Mouse (Mus musculus) cerebellum, adult (tissue): ENCODE results near the gene Nt5m.

Experiments used
- ATAC-seq: cut with Nextera tagmentation; 2 replicates; pipeline ENCODE4 v1.9.2; 2017; ENCODE audit warnings: mild to moderate bottlenecking, moderate library complexity, mixed read lengths; ENCODE audit not compliant: insufficient number of reproducible peaks, low FRiP score, low TSS enrichment

Gene Nt5m

DNA sequence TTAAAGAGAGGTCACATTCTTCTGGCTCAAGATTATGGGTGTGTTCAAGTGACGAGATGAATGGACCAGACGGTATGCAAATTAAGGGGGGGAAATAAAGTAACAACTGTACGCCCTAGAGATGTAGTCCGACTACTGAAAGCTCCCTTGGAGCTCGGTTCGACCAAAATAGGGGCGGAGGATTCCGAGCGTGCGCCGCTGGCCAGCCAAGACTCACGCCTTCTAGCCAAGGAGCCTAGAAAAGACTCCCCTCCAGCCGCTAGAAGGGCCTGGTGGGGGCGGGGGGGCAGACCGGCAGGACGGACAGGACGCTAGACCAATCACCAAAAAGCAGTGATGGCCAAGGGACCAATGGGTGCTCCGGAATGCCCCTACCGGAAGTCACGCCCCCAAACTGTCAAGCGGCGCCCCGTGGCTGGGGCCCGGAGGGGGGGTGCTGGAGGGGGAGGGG is at the start of gene Nt5m:
Nt5m (plus strand) TSS at position 440 of the 451 bp plus-strand sequence.
- peak; percentile 93 for ATAC-seq

GRCm38 (mm10) chr11:59793390-59793789 is 45.9 kb upstream of the Nt5m start:
- no peak for ATAC-seq

- no peak for ATAC-seq
Measured at GRCm38 (mm10) chr11:59800412-59800811, 38.8 kb upstream of the Nt5m start.

GRCm38 (mm10) chr11:59801881-59802280 is 37.4 kb upstream of the Nt5m start:
- no peak for ATAC-seq

GRCm38 (mm10) chr11:59803516-59803915 is 35.7 kb upstream of the Nt5m start:
- no peak for ATAC-seq

- ATAC-seq = peak; percentile 37; the same call in 1 of the 2 replicates
Measured at GRCm38 (mm10) chr11:59804409-59805110, 34.7 kb upstream of the Nt5m start.

- ATAC-seq = no peak
Measured at GRCm38 (mm10) chr11:59805256-59805655, 34.0 kb upstream of the Nt5m start.

DNA sequence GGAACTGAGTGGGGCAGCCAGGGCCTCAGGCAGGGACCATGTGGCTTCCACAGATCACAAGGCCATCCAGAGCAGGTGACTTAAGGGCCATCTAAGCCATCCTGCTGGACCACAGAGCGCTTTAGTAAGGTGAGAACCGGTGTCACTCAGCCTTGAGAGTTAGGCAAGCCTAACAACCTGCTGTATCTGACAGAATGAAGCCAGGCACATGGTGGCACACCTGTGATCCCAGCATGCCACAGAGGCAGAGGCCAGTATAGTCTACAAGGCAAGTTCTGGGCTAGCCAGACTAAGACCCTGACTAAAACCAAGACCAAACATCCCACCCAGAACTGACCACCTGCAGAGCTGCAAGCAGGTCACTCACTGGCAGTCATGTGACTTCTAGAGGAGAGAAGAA is 33.6 kb upstream of the Nt5m start:
- ATAC-seq = no peak

DNA sequence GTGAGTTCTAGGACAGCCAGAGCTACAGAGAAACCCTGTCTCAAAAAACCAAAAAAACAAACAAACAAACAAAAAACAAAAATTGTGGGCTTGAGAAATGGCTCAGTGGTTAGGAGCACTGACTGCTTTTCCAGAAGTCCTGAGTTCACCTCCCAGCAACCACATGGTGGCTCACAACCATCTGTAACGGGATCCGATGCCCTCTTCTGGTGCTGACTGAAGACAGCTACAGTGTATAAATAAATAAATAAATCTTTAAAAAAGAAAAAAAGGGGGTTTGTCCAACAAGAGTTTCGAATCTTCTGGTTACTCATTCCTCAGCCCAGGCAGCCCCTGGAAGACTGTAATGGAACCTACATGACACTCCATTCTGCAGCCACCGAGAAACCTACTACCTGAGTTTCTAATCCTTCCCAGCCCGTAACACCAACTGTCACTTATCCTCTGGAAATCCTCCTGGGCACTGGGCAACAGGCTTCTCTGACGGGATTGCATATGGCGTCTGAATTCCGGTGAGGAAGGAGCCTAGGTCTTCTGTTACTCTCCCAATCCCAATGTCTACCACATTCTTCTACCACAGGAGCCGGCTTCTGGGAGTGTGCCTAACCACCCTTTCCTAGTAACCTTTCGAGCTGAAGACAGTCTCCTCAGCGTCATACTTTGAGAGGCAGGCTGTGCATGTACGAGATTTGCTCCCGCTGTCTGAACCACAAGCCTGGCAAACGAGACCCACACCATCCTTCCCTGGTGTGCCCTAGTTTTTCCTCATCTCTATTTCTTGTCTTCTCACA is 30.9 kb upstream of the Nt5m start:
- no peak for ATAC-seq

DNA sequence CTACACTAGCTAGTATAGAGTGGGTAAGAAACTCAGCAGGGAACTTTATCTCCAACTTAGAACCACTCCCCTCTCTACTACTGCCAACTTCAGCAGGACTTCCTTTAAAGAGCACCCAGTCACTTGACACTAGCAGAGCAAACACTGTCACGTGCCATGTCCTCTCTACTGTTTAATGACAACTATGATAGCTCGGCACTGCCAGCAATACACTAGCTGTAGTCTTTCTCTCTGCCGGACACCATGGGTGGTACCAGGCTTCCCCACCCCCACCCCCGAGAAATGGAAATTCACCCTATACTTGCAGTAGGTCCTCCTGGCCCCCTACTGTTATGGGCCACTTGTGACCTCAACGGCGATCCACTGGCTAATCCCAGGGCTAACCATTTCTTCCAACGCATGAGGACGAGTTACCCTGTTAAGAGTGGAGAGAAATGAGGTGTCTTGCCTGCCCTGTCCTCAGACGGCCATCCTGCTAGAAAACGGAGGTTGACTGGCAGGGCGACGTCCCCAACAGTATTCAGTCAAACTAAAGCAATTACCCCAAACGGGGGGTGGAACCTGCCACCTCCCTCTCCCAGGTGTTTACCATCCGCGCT is 30.1 kb upstream of the Nt5m start:
- no peak for ATAC-seq

- peak; percentile 80 for ATAC-seq
Measured at GRCm38 (mm10) chr11:59809670-59810474, 29.4 kb upstream of the Nt5m start, which contains the start of gene Flcn. Gene Flcn (minus strand): TSS chr11:59810016.

- ATAC-seq = no peak
Measured at GRCm38 (mm10) chr11:59810480-59811158, 28.6 kb upstream of the Nt5m start.

DNA sequence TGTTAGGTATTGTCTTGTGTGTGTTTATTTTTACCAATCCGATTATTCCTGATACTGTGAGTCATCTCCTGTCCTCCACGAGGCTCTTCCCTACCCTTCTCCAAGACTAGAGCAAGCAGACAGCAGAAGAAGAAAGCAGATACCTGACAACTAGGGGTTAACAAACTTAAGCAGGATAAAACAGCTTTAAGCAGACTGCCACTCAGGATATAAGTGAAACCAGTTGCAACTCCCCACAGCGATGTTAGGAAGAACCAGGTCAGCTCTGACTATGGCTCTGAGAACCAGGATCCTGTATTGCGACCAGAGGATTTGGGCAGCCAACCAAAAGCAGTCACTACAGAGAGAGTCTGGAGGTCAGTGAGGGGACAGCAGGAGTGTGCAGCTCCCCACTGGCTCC is 28.0 kb upstream of the Nt5m start:
- ATAC-seq = no peak

DNA sequence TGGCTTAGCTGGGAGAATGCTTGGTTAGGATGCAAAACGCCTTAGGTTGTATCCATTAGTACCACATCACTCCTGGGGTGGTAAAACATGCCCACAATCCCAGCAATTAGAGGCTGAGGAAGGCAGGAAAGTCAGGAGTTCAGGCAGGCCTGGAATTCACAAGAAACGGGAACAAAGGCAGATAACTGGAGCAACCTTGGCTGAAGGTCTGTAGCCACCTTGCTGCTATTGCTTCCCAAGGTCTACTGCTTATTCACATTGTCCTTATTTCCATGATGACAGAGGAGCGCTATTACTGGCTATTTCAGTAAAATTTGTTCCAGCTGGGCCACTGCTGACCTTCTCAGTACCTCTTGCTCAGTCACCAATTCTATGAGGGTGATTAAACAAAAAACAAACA is 26.0 kb upstream of the Nt5m start:
- ATAC-seq = no peak

- no peak for ATAC-seq
Measured at GRCm38 (mm10) chr11:59814311-59814710, 24.9 kb upstream of the Nt5m start.

- ATAC-seq = no peak
Measured at GRCm38 (mm10) chr11:59814936-59815335, 24.3 kb upstream of the Nt5m start.

GRCm38 (mm10) chr11:59815482-59816065 is 23.7 kb upstream of the Nt5m start:
- no peak for ATAC-seq

DNA sequence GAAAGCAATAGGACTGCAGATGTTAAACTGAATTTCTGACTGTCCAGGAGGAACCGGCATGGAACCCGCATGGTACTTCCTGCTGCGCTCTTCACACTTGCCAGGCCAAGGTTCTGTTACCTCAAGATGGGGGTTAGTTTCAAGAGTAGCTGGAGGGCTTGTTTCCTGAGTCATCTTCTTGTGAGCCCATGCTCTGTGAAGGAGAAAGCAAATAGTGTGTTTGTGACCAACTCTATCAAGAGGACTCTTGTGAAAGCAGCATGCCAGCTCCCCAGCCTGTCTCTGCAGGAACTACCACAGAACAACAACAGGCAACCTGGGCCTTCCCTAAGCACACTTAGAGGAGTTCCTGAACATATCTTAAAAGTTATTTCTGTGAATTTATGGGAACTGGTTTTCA is 21.3 kb upstream of the Nt5m start:
- no peak for ATAC-seq

GRCm38 (mm10) chr11:59821625-59822024 is 17.6 kb upstream of the Nt5m start:
- ATAC-seq = no peak
